Mouse (Mus musculus) midbrain, embryonic 14.5 days (tissue): ENCODE results near the gene Cfap20. TPM values are rescaled to one million over a fixed set of nuclear protein-coding genes. Genes with fewer than 3 reads are reported as not detected.

ENCODE experiments used
- ATAC-seq: fragments of 200-750 bp; cut with Nextera tagmentation; 2 replicates; pipeline ENCODE4 v1.8.0; 2017; ENCODE audit warnings: moderate number of reproducible peaks, moderate library complexity; ENCODE audit not compliant: low FRiP score, low TSS enrichment
- DNase-seq: peaks from one replicate; pipeline ENCODE4 v3.0.0-alpha.2; 2015
- H3K27ac ChIP-seq: fragments of 300-500 bp; sonication (generic); replicated peaks from 2 replicates; pipeline ENCODE4 v1.5.1; 2014; ENCODE audit warnings: mild to moderate bottlenecking, low read depth, low read length, moderate library complexity
- H3K27me3 ChIP-seq: fragments of 300-500 bp; sonication (generic); 2 replicates; pipeline ENCODE4 v1.6.1; 2014; ENCODE audit warnings: low read length, control low read depth, mixed read lengths; ENCODE audit not compliant: control insufficient read depth, insufficient read depth
- H3K36me3 ChIP-seq: fragments of 300-500 bp; sonication (generic); 2 replicates; pipeline ENCODE4 v1.6.1; 2014; ENCODE audit warnings: low read length, control low read depth; ENCODE audit not compliant: control insufficient read depth, insufficient read depth
- H3K4me1 ChIP-seq: fragments of 300-500 bp; sonication (generic); 2 replicates; pipeline ENCODE4 v1.6.1; 2014; ENCODE audit warnings: mild to moderate bottlenecking, antibody characterized with exemption, low read length, control low read depth; ENCODE audit not compliant: control insufficient read depth, insufficient read depth
- H3K4me2 ChIP-seq: fragments of 300-500 bp; sonication (generic); 2 replicates; pipeline ENCODE4 v1.6.1; 2014; ENCODE audit warnings: mild to moderate bottlenecking, low read length, moderate library complexity
- H3K4me3 ChIP-seq: fragments of 300-500 bp; sonication (generic); replicated peaks from 2 replicates; pipeline ENCODE4 v1.5.1; 2014; ENCODE audit warnings: low read depth, low read length
- H3K9ac ChIP-seq: fragments of 300-500 bp; sonication (generic); replicated peaks from 2 replicates; pipeline ENCODE4 v1.6.1; 2014; ENCODE audit warnings: mild to moderate bottlenecking, low read length, moderate library complexity
- H3K9me3 ChIP-seq: fragments of 300-500 bp; sonication (generic); 2 replicates; pipeline ENCODE4 v1.6.1; 2016; ENCODE audit warnings: low read length, control low read depth, mixed read lengths; ENCODE audit not compliant: control insufficient read depth
- WGBS: fragments of 180-500 bp; shearing (Covaris S2); extraction: QIAGEN DNeasy Blood & Tissue Kit; methylation state at CpG from one replicate; pipeline ENCODE4 v1.1.7; 2014; 5-methylcytosine and 5-hydroxymethylcytosine counted together
- polyA plus RNA-seq: library from polyadenylated mRNA; unstranded; fragments of >200 nt; fragmentation: Nextera tagmentation; extraction: Ambion mirVana; gene quantifications from 2 replicates; pipeline ENCODE4 v1.2.1, GENCODE M21; 2014

Gene Cfap20
- polyA plus RNA-seq, 1 experiment from 2014 or later: 133 TPM

GRCm38 (mm10) chr8:95440168-95440709 is 5.6 kb upstream of the Cfap20 start:
- no peaks in the 10 kb centered on the region for H3K9me3 ChIP-seq
- WGBS: 87% methylated on average over 5 of the region's 5 CpGs
- H3K27me3 ChIP-seq: no peaks in the 10 kb centered on the region
- no peaks in the 10 kb centered on the region for H3K36me3 ChIP-seq
- H3K4me2 ChIP-seq: no peak overlapping the region
- no peak overlapping the region for H3K27ac ChIP-seq
- no peak overlapping the region for H3K4me3 ChIP-seq
- H3K4me1 ChIP-seq: no peaks in the 10 kb centered on the region
- no peak overlapping the region for H3K9ac ChIP-seq
- ATAC-seq: no peak
- DNase-seq: no peak

GRCm38 (mm10) chr8:95439421-95439820 is 4.8 kb upstream of the Cfap20 start:
- DNase-seq: no peak
- Histone ChIP-seq H3K4me1 (no peaks in the 10 kb centered on the region), H3K27ac (no peak overlapping the region), H3K9ac (no peak overlapping the region), H3K4me3 (no peak overlapping the region), H3K4me2 (no peak overlapping the region), H3K27me3 (no peaks in the 10 kb centered on the region), H3K9me3 (no peaks in the 10 kb centered on the region), H3K36me3 (no peaks in the 10 kb centered on the region)
- 94% methylated on average over 2 of the region's 2 CpGs for WGBS
- ATAC-seq: no peak

- H3K27me3 ChIP-seq: no peaks in the 10 kb centered on the region
- no peaks in the 10 kb centered on the region for H3K9me3 ChIP-seq
- peaks cover 13% of the 10 kb centered on the region for H3K4me1 ChIP-seq
- no peak overlapping the region for H3K4me3 ChIP-seq
- WGBS: 57% methylated on average over 5 of the region's 5 CpGs
- no peak overlapping the region for H3K4me2 ChIP-seq
- DNase-seq (no peak), ATAC-seq (no peak)
- no peak overlapping the region for H3K27ac ChIP-seq
- H3K9ac ChIP-seq: no peak overlapping the region
- no peaks in the 10 kb centered on the region for H3K36me3 ChIP-seq
Observed at GRCm38 (mm10) chr8:95437341-95437992, 2.8 kb upstream of the Cfap20 start.

- Histone ChIP-seq H3K27me3 (no peaks in the 10 kb centered on the region), H3K4me2 (no peak overlapping the region), H3K9ac (no peak overlapping the region), H3K36me3 (no peaks in the 10 kb centered on the region), H3K4me1 (peaks cover 23% of the 10 kb centered on the region), H3K27ac (no peak overlapping the region), H3K9me3 (no peaks in the 10 kb centered on the region), H3K4me3 (no peak overlapping the region)
- DNase-seq (no peak), ATAC-seq (no peak)
- 93% methylated on average over 3 of the region's 3 CpGs for WGBS
Observed at GRCm38 (mm10) chr8:95435930-95436329, 1.3 kb upstream of the Cfap20 start.

- Histone ChIP-seq H3K9ac (no peak overlapping the region), H3K27me3 (no peaks in the 10 kb centered on the region), H3K36me3 (no peaks in the 10 kb centered on the region), H3K4me1 (peaks cover 27% of the 10 kb centered on the region), H3K4me3 (peak overlapping the region; percentile 84), H3K27ac (no peak overlapping the region), H3K4me2 (peak overlapping the region; percentile 44), H3K9me3 (no peaks in the 10 kb centered on the region)
- 96% methylated on average over 9 of the region's 9 CpGs for WGBS
- ATAC-seq (no peak), DNase-seq (no peak)
Observed at GRCm38 (mm10) chr8:95435471-95435870, 802 bp upstream of the Cfap20 start.

- under 1% methylated on average over 25 of the region's 25 CpGs for WGBS
- Histone ChIP-seq H3K27me3 (no peaks in the 10 kb centered on the region), H3K9me3 (no peaks in the 10 kb centered on the region), H3K36me3 (no peaks in the 10 kb centered on the region), H3K9ac (peak overlapping the region; percentile 90), H3K27ac (peak overlapping the region; percentile 87), H3K4me1 (peaks cover 40% of the 10 kb centered on the region), H3K4me2 (peak overlapping the region; percentile 59), H3K4me3 (peak overlapping the region; percentile 84)
- ATAC-seq (peak; percentile 59), DNase-seq (peak; percentile 62)
Observed at GRCm38 (mm10) chr8:95434233-95434632, 436 bp downstream of the Cfap20 start.

- ATAC-seq: no peak
- H3K36me3 ChIP-seq: no peaks in the 10 kb centered on the region
- H3K4me1 ChIP-seq: peaks cover 46% of the 10 kb centered on the region
Observed at GRCm38 (mm10) chr8:95433124-95433523, 1.5 kb downstream of the Cfap20 start.

GRCm38 (mm10) chr8:95432471-95432870 is 2.2 kb downstream of the Cfap20 start:
- peaks cover 53% of the 10 kb centered on the region for H3K4me1 ChIP-seq
- H3K36me3 ChIP-seq: no peaks in the 10 kb centered on the region
- 83% methylated on average over 3 of the region's 3 CpGs for WGBS
- no peaks in the 10 kb centered on the region for H3K27me3 ChIP-seq
- H3K4me2 ChIP-seq: peak overlapping the region; percentile 59
- H3K27ac ChIP-seq: no peak overlapping the region
- no peaks in the 10 kb centered on the region for H3K9me3 ChIP-seq
- ATAC-seq (no peak), DNase-seq (no peak)
- H3K4me3 ChIP-seq: no peak overlapping the region
- no peak overlapping the region; the same call in 1 of the 2 replicates for H3K9ac ChIP-seq

More at GRCm38 (mm10) chr8:95433124-95433523, 1.5 kb downstream of the Cfap20 start:
- Histone ChIP-seq H3K27ac (no peak overlapping the region), H3K4me3 (peak overlapping the region; percentile 84), H3K9me3 (no peaks in the 10 kb centered on the region), H3K9ac (peak overlapping the region; percentile 90; the same call in 1 of the 2 replicates), H3K4me2 (peak overlapping the region; percentile 59), H3K27me3 (no peaks in the 10 kb centered on the region)
- DNase-seq: no peak
- WGBS: 79% methylated on average over 4 of the region's 4 CpGs

GRCm38 (mm10) chr8:95429945-95430344 is 4.7 kb downstream of the Cfap20 start:
- Histone ChIP-seq H3K9me3 (no peaks in the 10 kb centered on the region), H3K4me3 (peak overlapping the region; percentile 2; the same call in 1 of the 2 replicates), H3K27me3 (no peaks in the 10 kb centered on the region), H3K27ac (peak overlapping the region; percentile 26), H3K36me3 (no peaks in the 10 kb centered on the region), H3K9ac (no peak overlapping the region), H3K4me1 (peaks cover 70% of the 10 kb centered on the region), H3K4me2 (peak overlapping the region; percentile 43)
- ATAC-seq (peak; percentile 51), DNase-seq (peak; percentile 77)
- 4% methylated on average over 3 of the region's 3 CpGs for WGBS
